Mouse (Mus musculus): ENCODE measurements around the gene Rgl1.

Rgl1 gene

DNA sequence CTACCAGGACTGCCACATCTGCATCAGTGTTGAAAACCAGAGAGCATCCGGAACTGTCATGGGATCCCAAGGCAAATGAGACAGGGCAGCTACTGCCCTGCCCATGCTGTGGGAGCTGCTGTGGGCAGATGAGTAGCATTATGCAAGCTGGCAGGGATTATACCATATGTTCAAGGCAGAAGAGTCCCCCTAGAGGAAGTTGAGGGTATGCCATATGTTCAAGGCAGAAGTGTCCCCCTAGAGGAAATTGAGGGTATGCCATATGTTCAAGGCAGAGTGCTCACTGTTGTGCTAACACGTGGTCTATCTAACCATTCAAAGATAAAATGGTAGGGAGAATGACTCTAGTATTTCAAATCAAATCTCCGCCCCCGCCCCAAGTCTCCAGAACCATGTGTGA is 254.9 kb downstream of the Rgl1 start:
- DNase-seq (ENCODE audit: low read depth, low spot score): no peak

DNA sequence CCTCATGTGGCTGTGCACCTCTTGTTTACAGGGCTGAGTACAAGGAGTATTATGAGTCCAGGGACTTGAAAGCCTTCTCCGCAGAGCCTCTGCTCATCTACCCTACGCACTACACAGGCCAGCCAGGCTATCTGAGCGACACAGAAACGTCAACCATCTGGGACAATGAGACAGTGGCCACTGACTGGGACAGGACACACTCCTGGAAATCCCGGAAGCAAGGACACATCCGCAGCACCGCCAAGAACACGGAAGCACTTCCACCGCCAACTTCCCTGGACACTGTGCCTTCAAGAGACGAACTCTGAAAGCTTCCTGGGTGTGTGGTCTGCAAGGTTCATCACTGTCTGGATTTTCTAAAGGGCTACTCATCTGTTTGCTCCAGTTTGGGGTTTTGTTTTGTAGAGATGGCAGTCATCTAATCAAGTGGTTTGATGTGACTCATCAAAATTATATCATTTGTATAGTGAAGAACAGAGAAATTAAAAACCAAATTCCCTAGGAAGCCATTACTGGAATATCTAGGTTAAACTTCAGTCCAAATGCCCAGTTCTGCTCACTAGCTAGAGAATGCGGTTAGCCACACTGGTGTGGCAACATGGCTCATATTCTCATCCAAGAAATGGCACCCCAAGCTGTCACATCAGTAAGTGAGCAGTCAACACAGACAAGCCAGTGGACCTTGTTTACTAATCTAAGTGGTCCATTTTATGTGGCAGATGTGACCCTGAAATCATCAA is 257.5 kb downstream of the Rgl1 start:
- no peak for DNase-seq (ENCODE audit: low read depth, low spot score)

DNA sequence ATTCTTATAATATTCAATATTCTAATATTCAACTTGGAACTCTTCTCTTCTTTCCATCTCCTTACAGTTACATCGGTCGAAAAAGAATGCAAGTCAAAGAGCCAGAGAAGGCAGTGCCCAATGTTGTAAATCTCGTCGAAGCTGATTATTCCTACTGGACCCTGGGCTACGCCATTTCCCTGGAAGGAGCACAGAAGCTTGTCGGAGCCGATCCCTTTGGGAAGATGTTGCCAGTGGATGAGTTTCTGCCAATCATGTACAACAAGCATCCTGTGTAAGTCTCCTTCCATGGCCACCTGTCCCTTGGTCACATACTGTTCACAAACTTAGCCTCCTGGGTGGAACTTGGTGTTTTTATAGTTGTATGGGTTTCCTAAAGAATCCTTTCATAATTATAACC is 259.4 kb downstream of the Rgl1 start:
- no peak for DNase-seq (ENCODE audit: low read depth, low spot score)

DNA sequence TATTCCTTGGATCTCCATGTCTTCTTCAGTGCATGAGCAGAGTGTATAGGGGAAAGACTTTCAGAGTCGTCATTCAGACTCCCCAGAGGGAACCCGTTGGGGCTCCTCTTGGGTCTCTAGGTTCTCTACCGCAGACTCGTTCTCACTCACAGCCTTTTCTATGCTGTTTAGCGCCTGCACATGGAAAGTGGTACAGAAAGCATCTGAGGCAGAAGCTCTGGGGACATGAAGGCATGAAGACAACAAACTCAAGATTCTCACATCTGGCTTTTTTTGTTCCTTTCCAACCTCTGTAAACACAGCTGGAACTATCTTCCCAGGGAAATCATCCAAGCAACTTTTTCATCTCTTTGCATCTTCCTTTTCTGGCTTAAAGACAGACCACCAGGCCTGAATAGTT is 260.0 kb downstream of the Rgl1 start:
- no peak for DNase-seq (ENCODE audit: low read depth, low spot score)

DNA sequence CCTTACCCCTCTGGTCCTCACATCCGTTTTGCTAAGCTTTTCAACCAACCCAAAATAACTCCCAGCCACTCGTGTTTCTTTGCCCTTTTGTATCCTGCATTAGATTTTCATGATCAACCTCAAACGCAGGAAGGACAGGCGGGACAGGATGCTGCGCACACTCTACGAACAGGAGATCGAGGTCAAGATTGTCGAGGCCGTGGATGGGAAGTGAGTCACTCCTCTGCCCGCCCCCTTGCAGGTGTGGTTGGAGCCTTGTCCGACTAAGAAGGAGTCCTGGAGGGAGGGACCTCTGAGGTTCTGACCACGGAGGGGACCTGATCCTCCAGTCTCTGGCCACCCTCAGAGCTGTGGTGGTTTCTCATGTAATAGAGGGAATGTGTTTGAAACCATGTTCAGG is 266.3 kb downstream of the Rgl1 start:
- no peak for DNase-seq (ENCODE audit: low read depth, low spot score)

DNA sequence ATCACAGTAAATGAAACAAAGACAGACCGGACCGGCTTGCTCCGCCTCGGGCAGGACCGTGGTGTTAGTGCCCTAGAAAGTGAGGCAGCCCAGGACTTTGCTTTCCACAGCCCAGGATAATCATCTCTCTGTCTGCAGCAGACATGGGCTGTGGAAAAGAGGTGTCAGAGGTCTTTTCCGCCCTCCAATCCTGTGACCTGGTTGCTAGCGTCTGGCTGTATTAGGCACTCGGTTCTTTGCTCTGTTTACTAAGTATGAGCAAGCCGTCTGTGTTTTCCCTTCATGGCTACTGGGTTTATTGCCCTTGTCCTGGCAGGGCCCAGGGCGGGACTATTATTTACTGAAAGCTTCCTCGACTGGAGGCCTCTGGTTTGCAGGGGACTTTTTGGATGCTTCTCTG is 268.6 kb downstream of the Rgl1 start:
- DNase-seq (ENCODE audit: low read depth, low spot score): no peak

DNA sequence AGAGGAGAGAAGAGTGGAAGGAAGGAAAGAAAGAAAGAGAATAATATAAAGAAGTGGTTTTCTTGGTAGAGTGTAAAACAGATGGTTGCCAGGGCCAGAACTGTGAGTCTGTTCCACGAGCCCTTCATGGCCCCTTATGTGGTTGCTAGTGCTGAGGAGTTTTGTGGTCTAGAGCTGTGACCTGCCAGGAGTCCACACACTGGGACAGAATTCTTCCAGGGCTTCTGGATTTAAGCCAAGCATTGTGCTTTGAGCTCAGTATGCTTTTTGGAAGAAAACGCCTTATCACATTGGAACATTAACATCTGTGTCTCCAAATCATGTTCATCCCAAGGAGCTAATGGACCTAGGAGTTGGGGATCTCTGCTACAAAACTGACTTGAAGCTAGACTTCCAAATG is 269.3 kb downstream of the Rgl1 start:
- no peak for DNase-seq (ENCODE audit: low read depth, low spot score)

DNA sequence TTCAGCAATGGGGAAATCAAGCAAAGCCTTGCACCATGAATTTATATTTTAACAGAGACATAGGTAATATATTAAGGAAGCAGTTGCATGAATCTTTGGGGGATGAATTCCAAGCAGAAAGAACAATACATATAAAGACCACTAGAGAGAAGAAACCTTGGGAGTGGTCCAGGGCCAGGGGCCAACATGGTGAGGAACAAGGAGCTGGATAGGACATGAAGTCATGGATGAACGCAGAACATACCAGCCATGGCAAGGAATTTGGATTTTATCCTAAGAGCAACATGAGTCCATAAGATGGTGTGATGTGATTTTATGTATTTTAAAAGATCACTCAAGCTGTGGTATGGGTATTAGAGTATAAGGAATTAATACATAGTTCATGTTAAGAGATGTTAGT is 273.9 kb downstream of the Rgl1 start:
- DNase-seq (ENCODE audit: low read depth, low spot score): no peak

DNA sequence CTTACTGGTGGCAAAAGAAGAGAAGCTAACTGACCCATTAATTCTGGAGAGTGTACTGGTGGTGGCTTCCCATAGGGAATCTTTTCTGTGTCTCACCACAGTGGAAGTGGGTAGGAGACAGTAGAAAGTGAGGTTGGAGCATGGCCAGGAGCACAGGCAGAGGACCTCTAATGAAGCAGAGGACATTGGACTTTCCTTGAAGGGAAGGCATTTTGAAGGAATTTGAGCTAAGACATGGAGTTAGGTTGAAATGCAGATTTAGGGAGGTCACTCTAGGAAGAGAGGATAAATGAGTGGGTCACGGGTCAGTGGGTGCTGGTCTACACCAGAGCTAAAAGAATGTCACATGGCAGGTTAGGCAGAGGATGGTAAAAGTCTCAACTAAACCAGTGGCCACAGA is 275.3 kb downstream of the Rgl1 start:
- no peak for DNase-seq (ENCODE audit: low read depth, low spot score)

DNA sequence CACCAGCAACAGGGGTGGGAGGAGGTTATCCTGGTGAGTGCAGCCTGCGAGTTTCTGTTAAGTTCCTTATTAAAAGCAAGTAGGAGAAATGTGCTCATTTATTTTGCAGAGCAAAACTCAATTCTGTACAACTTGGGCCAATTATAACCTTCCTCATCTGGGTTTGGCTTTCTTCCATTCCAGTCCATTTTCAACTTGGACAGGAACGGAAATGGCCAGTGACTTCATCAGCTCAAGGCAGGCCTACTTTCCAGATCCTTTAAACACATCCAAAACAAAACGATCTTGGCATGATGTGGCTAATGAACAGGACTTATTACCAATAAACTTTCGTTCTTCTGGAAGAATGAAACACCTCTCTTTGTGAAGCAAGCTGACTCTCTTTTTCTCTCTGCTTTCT is 290.0 kb downstream of the Rgl1 start:
- DNase-seq (ENCODE audit: low read depth, low spot score): no peak

DNA sequence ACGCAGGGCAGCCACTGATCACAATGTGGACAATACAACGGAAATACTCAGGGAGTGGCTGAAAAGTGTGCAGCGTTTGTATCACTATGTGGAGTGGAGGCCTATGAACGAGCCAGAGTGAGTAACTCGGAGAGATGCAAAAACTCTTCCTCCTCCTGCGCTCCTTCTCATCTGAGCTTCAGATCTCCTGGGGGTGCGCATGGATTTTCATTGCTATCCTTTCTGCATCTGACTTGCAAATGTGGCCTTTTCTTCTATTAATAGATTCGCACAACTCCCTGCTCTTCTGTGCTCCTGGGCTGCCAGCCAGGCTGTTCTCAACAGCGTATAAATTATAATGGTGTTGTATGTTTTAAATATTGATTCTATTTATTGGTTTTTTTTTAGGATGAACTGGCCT is 297.7 kb downstream of the Rgl1 start:
- peak; percentile 43 for DNase-seq (ENCODE audit: low read depth, low spot score)
